Mouse (Mus musculus) ovary, postnatal 10 days (tissue): ENCODE data around the gene Uxs1.

ENCODE experiments used
- DNase-seq: peaks from one replicate; pipeline ENCODE4 v3.0.0; 2022; ENCODE audit warnings: low spot score

Gene Uxs1

GRCm38 (mm10) chr1:43722459-43722858 is 105.1 kb downstream of the Uxs1 start:
- no peak for DNase-seq

DNA sequence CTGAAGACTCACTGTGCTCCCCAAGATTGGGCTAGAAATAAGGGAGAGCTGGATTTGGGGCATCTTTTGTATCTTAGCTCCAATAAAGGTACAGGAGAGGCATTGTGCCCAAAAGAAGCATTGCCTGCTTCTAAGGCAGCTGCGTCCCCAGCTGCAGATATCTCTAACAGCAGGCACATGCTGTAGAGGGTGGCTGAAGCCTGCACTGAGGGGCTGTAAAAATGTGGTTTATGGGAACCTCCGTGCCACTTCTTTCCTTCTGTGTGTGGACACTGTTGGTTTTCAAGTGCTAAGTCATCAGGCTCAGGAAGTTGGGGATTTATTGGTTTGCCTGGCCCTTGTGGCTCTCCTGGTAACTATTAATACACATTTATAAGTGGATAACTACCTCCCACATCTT is 108.8 kb downstream of the Uxs1 start:
- DNase-seq = no peak

DNA sequence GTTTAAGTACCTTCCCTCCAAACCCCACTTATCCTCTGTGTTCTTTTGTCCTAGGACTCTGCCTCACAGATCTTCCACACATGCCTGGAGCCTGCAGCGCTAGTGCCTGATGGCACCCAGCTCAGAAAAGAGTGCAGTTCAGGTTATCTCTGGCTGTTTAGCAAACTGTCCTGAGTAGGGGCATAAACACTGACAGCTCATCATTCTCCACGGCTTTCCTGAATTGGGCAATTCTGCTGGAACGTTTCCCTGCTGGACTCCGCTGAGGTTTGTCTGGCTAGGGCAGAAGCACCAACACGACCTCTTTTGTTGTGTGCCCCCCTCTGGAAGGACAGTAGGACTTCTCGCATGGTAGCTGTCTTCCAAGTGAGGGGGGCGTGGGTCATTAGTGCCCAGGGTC is 109.6 kb downstream of the Uxs1 start:
- DNase-seq = no peak

GRCm38 (mm10) chr1:43714841-43715240 is 112.8 kb downstream of the Uxs1 start:
- DNase-seq = no peak

DNA sequence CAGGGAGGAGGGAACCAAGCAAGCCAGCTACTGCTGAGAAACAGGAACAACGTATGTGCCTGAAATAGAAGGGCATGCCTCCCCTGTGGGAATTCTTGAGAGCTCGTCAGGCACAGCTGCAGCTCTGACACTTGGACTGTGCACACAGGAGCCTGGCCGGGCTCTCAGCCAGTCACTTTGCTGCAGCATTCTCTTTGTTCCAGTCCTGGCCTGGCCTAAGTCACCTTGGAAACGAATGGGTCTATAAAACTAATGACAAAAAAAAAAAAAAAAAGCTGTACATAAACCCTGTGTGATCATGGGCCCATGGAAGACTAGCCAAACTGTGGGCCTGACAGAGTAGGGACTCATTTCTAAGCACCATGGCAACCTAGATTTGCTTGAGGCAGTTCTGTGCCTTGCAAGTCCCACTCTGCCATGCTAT is 129.0 kb downstream of the Uxs1 start:
- no peak for DNase-seq
